Mouse (Mus musculus) left cerebral cortex, adult 2 months (tissue): ENCODE data around the gene Cyp24a1. TPM values are rescaled to one million over a fixed set of nuclear protein-coding genes. Genes with fewer than 3 reads are reported as not detected.

ENCODE experiments used
- DNase-seq, 2 experiments: peaks; one replicate each; pipeline ENCODE4 v3.0.0; 2021 to 2022; ENCODE audit warnings: low spot score in 2 of 2, mixed read lengths in 1 of 2; ENCODE audit errors: extremely low spot score in 1 of 2
- H3K27ac ChIP-seq: fragments of 200-600 bp; 2 replicates; pipeline ENCODE4 v1.8.1; 2022
- H3K4me3 ChIP-seq: fragments of 200-600 bp; 2 replicates; pipeline ENCODE4 v1.8.1; 2022
- CTCF ChIP-seq: fragments of 200-600 bp; IDR thresholded peaks from 2 replicates; pipeline ENCODE4 v1.8.1; 2022; ENCODE audit warnings: antibody characterized with exemption, mild to moderate bottlenecking, moderate library complexity
- intact Hi-C: fragments of 180-260 bp; cut with DNase I; formaldehyde crosslinking; loops from one replicate; pipeline ENCODE4 v1.15.1; 2025
- total RNA-seq, 2 experiments: library from RNA; stranded (reverse); gene quantifications; 2 replicates each; pipeline ENCODE4 v1.2.3; 2021

Gene Cyp24a1
- total RNA-seq, 2 experiments from 2014 or later: not detected

DNA sequence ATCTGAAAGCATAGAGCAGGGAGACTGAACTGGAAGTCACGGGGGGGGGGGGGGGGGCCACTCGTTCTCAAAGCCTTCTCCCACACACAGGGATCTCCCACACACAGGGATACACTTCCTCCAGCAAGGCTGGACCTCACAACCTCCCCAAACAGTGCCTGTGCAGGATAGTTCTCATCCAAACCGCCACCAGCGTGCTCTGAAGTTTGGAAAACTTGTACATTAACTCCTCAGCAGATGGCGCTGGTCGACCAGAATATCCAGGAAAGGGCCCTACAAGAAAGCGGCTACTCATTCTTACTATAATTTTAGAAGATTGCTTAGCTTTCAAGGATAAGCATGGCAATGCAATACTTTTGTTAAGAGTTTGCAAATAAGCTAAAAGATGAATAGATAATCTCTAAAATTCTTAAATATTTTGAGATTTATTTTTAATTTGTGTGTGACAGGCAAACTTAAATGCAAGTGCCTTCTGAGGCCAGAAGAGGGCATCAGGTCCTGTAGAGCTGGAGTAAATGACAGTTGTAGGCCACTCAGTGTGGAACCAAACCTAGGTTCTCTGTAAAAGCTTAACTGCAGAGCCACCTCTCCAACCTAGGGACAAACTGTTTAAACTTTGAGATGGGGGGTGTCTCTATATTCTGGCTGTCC, 23.5 kb upstream of the Cyp24a1 start:
- DNase-seq: peak; percentile 40 to 51
- TF ChIP-seq CTCF: peak; percentile 66
- H3K4me3 ChIP-seq: no peak overlapping the region
- H3K27ac ChIP-seq: no peak overlapping the region
- intact Hi-C loops: loop anchor here (1.0 to 2.0 kb wide), 3 partner anchors 76 to 1696 kb away; no protein-coding TSS in a partner anchor

- no peak for TF ChIP-seq CTCF
- intact Hi-C loops: loop anchor here (10.0 kb wide), 1 partner anchor 1831 kb away; the partner anchor contains the start of gene Fam210b
- DNase-seq: no peak
- H3K4me3 ChIP-seq: no peak overlapping the region
- H3K27ac ChIP-seq: no peak overlapping the region
Observed at GRCm38 (mm10) chr2:170513756-170514155, 16.8 kb upstream of the Cyp24a1 start.

GRCm38 (mm10) chr2:170511073-170511891, 14.3 kb upstream of the Cyp24a1 start:
- TF ChIP-seq CTCF: peak; percentile 97
- H3K4me3 ChIP-seq: peak overlapping the region; percentile 99
- peak overlapping the region; percentile 100 for H3K27ac ChIP-seq
- peak; percentile 90 to 94 for DNase-seq
- intact Hi-C loops: loop anchor here (10.0 kb wide), 1 partner anchor 1834 kb away; the partner anchor contains the start of gene Fam210b

DNA sequence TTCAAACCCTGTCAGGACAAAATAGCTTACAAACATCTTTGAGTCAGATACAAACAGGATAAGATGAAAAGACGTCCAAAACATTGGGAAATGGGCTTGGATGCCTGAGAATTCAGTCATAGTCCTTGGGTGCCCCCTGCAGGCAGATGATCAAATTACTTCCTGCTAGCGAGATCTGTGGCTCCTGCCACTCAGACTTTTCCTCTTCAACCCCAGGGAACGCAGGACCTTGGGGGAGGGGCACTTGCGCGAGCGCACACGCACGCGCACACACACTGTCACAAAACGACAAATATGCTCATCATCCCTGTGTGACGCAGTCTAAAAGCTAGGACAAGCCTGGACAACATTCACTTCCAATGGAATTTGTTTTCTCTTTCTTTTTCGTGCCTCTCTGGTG, 11.9 kb upstream of the Cyp24a1 start:
- no peak overlapping the region for H3K27ac ChIP-seq
- H3K4me3 ChIP-seq: peak overlapping the region; percentile 23; the same call in 1 of the 2 replicates
- intact Hi-C loops: loop anchor here (1.0 to 5.0 kb wide), 2 partner anchors 107 to 154 kb away; no protein-coding TSS in a partner anchor
- peak; percentile 96 for TF ChIP-seq CTCF
- DNase-seq: peak; percentile 90 to 94

GRCm38 (mm10) chr2:170507734-170508133, 10.8 kb upstream of the Cyp24a1 start:
- TF ChIP-seq CTCF: peak; percentile 85
- Histone ChIP-seq H3K27ac (no peak overlapping the region), H3K4me3 (no peak overlapping the region)
- intact Hi-C loops: loop anchor here (1.0 to 5.0 kb wide), 4 partner anchors 56 to 391 kb away; no protein-coding TSS in a partner anchor
- DNase-seq: peak; percentile 81 to 85

DNA sequence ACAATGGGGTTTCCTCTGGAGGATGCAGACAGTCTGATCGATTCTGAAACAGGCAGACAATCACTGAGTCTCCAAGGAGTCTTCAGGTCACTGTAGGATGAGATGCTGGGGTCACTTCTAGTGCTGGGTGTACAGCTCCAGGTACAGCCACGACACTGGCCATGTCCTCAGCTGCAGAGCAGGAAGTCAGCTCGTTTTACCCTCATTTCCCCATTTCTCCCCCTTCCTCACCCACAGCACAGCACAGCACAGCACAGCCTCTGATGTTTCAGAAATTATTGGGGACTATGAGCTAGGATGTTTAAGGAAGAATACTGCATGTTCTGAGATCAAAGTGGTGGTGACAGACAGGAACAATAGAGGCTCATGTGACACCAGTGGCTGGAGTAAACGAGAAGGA, 7.0 kb upstream of the Cyp24a1 start:
- Histone ChIP-seq H3K4me3 (no peak overlapping the region), H3K27ac (no peak overlapping the region)
- no peak for TF ChIP-seq CTCF
- no peak for DNase-seq
- intact Hi-C loops: no loop called here

DNA sequence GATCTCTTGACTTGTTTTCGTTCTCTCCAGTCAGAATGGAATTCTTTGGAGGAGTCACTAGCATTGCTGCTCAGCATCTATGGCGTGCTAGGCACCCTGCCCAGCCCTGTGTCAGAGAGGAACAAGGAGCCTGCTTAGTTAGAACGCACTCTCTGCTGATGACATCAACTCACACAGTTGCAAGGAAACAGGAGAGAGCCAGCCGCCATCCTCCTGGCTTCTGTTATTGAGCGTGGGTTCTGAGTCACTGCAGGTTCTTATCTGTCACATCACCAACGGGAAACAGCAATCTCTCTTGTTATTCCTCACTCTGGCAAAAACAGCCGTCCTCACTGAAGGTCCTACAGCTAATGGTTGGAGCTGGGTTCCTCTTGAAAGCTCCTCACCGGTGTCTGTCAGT, 6.4 kb upstream of the Cyp24a1 start:
- intact Hi-C loops: no loop called here

DNA sequence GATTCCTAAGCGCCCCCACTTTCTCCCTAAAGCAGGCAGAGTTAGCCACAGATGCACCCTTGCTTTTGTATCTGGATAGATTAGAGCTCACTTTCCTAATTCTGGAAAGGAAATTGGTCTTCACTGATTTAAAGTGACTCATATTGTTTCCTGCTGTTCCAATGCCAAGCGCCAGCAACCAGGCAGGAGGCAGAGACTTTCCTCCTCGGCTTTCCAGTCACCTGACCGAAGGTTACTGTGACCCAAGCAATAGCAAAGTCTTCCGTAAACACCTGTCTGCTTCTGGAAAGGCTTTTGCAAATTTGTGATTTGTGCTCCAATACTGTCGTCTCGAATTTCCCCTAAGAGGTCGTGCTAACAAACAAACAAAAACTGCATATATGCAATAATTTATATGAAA, 1.1 kb upstream of the Cyp24a1 start:
- Histone ChIP-seq H3K27ac (no peak overlapping the region), H3K4me3 (no peak overlapping the region)
- intact Hi-C loops: no loop called here
- DNase-seq: no peak
- no peak for TF ChIP-seq CTCF

More for the DNA sequence above, 6.4 kb upstream of the Cyp24a1 start:
- Histone ChIP-seq H3K4me3 (no peak overlapping the region), H3K27ac (no peak overlapping the region)
- TF ChIP-seq CTCF: no peak
- DNase-seq: no peak

- peak in 1 of 2 experiments; percentile 15 for DNase-seq
- intact Hi-C loops: no loop called here
- TF ChIP-seq CTCF: no peak
- no peak within 1 kb of the TSS for H3K27ac ChIP-seq
- no peak within 1 kb of the TSS for H3K4me3 ChIP-seq
Observed at GRCm38 (mm10) chr2:170496154-170496930, 603 bp downstream of the Cyp24a1 start, which contains the start of gene Pfdn4. Gene Pfdn4, plus strand, starts transcription at chr2:170496428.

DNA sequence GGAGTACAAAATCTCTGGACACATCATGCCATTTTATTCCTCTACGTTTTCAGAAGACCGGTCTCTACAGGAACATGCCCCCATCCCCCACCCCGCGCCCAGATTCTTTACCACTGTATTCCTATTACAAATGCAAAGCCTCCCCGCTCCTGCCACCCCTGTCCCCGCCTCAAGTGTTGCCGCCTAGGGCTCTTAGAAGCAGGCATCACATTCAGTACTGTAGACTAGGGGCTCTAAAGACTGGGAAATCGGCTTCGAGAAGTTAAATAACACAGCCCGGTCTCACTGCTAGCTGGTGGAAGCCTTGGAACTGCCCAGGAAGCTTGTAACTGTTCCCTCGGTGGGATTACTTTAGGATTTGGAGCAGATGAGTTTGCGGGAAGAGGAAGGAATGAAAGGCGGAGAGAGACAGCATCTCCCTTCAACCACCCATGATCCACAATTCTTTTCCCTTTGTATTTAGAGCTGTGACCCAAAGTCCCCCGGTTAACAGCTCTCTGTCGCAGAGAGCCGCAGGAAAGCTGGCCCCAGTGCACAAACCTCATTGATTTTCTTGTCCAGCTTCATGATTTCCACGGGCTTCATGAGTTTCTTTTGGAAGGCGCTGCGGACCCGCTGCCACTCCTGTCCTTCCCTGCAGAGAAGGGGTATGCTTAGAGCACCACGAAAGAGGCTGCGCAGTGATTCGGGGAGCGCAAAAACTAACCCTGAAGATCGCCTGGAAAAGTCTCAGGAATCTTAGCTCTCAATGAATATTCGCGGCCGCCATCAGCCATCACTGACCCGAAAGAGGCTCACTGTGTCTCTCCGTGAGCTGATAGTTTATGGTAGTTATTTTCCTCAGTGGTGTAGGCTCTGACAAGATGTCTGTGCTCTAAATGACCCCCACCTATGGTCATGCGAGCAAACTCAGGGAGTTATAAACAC, 1.9 kb downstream of the Cyp24a1 start:
- no peak for TF ChIP-seq CTCF
- no peak overlapping the region for H3K4me3 ChIP-seq
- no peak for DNase-seq
- intact Hi-C loops: no loop called here
- H3K27ac ChIP-seq: no peak overlapping the region
